Mouse (Mus musculus): ENCODE results near the gene Lamtor3. TPM values are rescaled to one million over a fixed set of nuclear protein-coding genes. Genes with fewer than 3 reads are reported as not detected.
"Not testable (repeated sequence)": the region's sequence is repeated elsewhere in the genome, so short reads cannot be mapped to it uniquely, and the experiment has no call there.

Gene Lamtor3
- polyA plus RNA-seq, 1 experiment from 2014 or later, result 131 TPM

- ATAC-seq (replicated peaks; ENCODE audit: low FRiP score, low read depth) (no peak), DNase-seq (ENCODE audit: low spot score) (no peak)
- Histone ChIP-seq H3K4me2 (ENCODE audit: low read length) (no peak overlapping the region), H3K4me3 (replicated peaks; ENCODE audit: low read depth, low read length) (no peak overlapping the region), H3K27me3 (ENCODE audit: insufficient read depth, low read length) (no peaks in the 10 kb centered on the region), H3K9me3 (replicated peaks; ENCODE audit: low read length) (no peaks in the 10 kb centered on the region), H3K9ac (ENCODE audit: low read depth, low read length) (no peak overlapping the region), H3K36me3 (ENCODE audit: insufficient read depth, low read length) (no peaks in the 10 kb centered on the region), H3K27ac (no peak overlapping the region), H3K4me1 (replicated peaks; ENCODE audit: insufficient read depth, low read length) (no peaks in the 10 kb centered on the region)
- 75% methylated on average over 8 of the region's 8 CpGs for WGBS
- no peak for TF ChIP-seq CTCF (IDR thresholded peaks at IDR 0.05; ENCODE audit: low read depth)
These were observed 45.2 kb downstream of the Lamtor3 start for GRCm38 (mm10) chr3:137963508-137963907.

- not testable (repeated sequence) for H3K27me3 ChIP-seq (ENCODE audit: insufficient read depth, low read length); H3K27ac ChIP-seq; H3K4me1 ChIP-seq (replicated peaks; ENCODE audit: insufficient read depth, low read length); H3K9me3 ChIP-seq (replicated peaks; ENCODE audit: low read length); H3K9ac ChIP-seq (ENCODE audit: low read depth, low read length); H3K4me3 ChIP-seq (replicated peaks; ENCODE audit: low read depth, low read length); DNase-seq (ENCODE audit: low spot score); H3K4me2 ChIP-seq (ENCODE audit: low read length); H3K36me3 ChIP-seq (ENCODE audit: insufficient read depth, low read length); ATAC-seq (replicated peaks; ENCODE audit: low FRiP score, low read depth)
- WGBS, result 67% methylated on average over 1 of the region's 1 CpGs
These were observed 45.7 kb downstream of the Lamtor3 start for GRCm38 (mm10) chr3:137964014-137964413.

- H3K9me3 ChIP-seq (replicated peaks; ENCODE audit: low read length), result no peaks in the 10 kb centered on the region
- TF ChIP-seq CTCF (IDR thresholded peaks at IDR 0.05; ENCODE audit: low read depth), result no peak
- H3K27ac ChIP-seq, result peak overlapping the region; percentile 60; the same call in 1 of the 2 replicates
- DNase-seq (ENCODE audit: low spot score) (no peak), ATAC-seq (replicated peaks; ENCODE audit: low FRiP score, low read depth) (no peak)
- H3K4me1 ChIP-seq (replicated peaks; ENCODE audit: insufficient read depth, low read length), result no peaks in the 10 kb centered on the region
- no peak overlapping the region for H3K9ac ChIP-seq (ENCODE audit: low read depth, low read length)
- H3K36me3 ChIP-seq (ENCODE audit: insufficient read depth, low read length), result no peaks in the 10 kb centered on the region
- whole genome bisulfite sequencing, result 88% methylated on average over 14 of the region's 14 CpGs
- no peak overlapping the region for H3K4me2 ChIP-seq (ENCODE audit: low read length)
- no peaks in the 10 kb centered on the region for H3K27me3 ChIP-seq (ENCODE audit: insufficient read depth, low read length)
- no peak overlapping the region for H3K4me3 ChIP-seq (replicated peaks; ENCODE audit: low read depth, low read length)
These were observed 50.0 kb downstream of the Lamtor3 start for GRCm38 (mm10) chr3:137968105-137968819.

DNA sequence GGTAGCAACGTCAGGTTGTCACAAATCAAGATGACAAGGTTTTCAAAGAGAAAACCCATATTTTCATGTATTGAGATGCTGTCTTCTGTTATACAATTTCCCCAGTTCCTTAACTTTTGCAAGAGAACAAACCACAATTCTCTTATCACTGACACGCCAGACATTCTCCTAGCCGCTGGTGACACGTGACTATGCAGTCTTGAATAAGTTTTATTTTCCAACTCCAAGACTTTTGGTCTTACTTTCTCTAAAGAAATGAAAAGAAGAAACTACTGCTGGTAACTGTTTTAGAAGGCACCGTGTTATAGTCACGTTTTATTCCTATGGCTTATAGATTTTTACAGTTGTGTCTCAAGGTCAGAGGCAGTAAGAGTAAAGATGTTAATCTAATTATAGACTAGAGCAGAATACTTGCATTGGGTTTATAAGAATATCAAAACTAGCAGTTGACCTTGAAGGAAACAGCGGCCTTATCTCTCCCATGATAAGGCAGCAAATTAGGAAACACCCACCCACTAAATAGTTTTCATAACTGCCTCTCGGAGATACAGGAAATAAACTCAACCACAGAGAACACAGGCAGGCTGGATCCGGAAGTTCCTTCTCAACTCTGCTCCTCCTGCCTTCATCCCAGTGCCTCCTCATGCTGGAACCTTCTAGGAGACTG lies 50.6 kb downstream of the Lamtor3 start:
- Histone ChIP-seq H3K27me3 (ENCODE audit: insufficient read depth, low read length) (no peaks in the 10 kb centered on the region), H3K4me1 (replicated peaks; ENCODE audit: insufficient read depth, low read length) (no peaks in the 10 kb centered on the region), H3K9ac (ENCODE audit: low read depth, low read length) (no peak overlapping the region), H3K27ac (peak overlapping the region; percentile 60), H3K9me3 (replicated peaks; ENCODE audit: low read length) (no peaks in the 10 kb centered on the region), H3K4me3 (replicated peaks; ENCODE audit: low read depth, low read length) (no peak overlapping the region), H3K36me3 (ENCODE audit: insufficient read depth, low read length) (no peaks in the 10 kb centered on the region), H3K4me2 (ENCODE audit: low read length) (no peak overlapping the region)
- no peak for TF ChIP-seq CTCF (IDR thresholded peaks at IDR 0.05; ENCODE audit: low read depth)
- 68% methylated on average over 9 of the region's 9 CpGs for WGBS
- peak; percentile 52 for DNase-seq (ENCODE audit: low spot score)
- ATAC-seq (replicated peaks; ENCODE audit: low FRiP score, low read depth), result no peak

- Histone ChIP-seq H3K9ac (ENCODE audit: low read depth, low read length) (no peak overlapping the region), H3K4me2 (ENCODE audit: low read length) (0 out of 2 replicates have a peak overlapping the region, but pooled peaks have one; percentile 9), H3K36me3 (ENCODE audit: insufficient read depth, low read length) (no peaks in the 10 kb centered on the region), H3K4me1 (replicated peaks; ENCODE audit: insufficient read depth, low read length) (no peaks in the 10 kb centered on the region), H3K27ac (no peak overlapping the region), H3K9me3 (replicated peaks; ENCODE audit: low read length) (no peaks in the 10 kb centered on the region), H3K4me3 (replicated peaks; ENCODE audit: low read depth, low read length) (no peak overlapping the region), H3K27me3 (ENCODE audit: insufficient read depth, low read length) (no peaks in the 10 kb centered on the region)
- ATAC-seq (replicated peaks; ENCODE audit: low FRiP score, low read depth) (no peak), DNase-seq (ENCODE audit: low spot score) (no peak)
- 62% methylated on average over 12 of the region's 12 CpGs for WGBS
- no peak for TF ChIP-seq CTCF (IDR thresholded peaks at IDR 0.05; ENCODE audit: low read depth)
These were observed 51.6 kb downstream of the Lamtor3 start for GRCm38 (mm10) chr3:137969951-137970350.

GRCm38 (mm10) chr3:137972224-137972623 lies 53.9 kb downstream of the Lamtor3 start:
- no peaks in the 10 kb centered on the region for H3K9me3 ChIP-seq (replicated peaks; ENCODE audit: low read length)
- no peak overlapping the region for H3K27ac ChIP-seq
- no peak for TF ChIP-seq CTCF (IDR thresholded peaks at IDR 0.05; ENCODE audit: low read depth)
- WGBS, result 61% methylated on average over 5 of the region's 5 CpGs
- H3K4me1 ChIP-seq (replicated peaks; ENCODE audit: insufficient read depth, low read length), result no peaks in the 10 kb centered on the region
- H3K4me2 ChIP-seq (ENCODE audit: low read length), result no peak overlapping the region
- H3K36me3 ChIP-seq (ENCODE audit: insufficient read depth, low read length), result no peaks in the 10 kb centered on the region
- H3K4me3 ChIP-seq (replicated peaks; ENCODE audit: low read depth, low read length), result no peak overlapping the region
- no peak overlapping the region for H3K9ac ChIP-seq (ENCODE audit: low read depth, low read length)
- ATAC-seq (replicated peaks; ENCODE audit: low FRiP score, low read depth) (no peak), DNase-seq (ENCODE audit: low spot score) (no peak)
- no peaks in the 10 kb centered on the region for H3K27me3 ChIP-seq (ENCODE audit: insufficient read depth, low read length)
